Mouse (Mus musculus): ENCODE measurements at regions not wholly inside any gene's neighbourhood (a gene's known extent, or its start where the extent isn't known, plus 50 kb on each side); places are given as distances from the start of the nearest gene placed in this dataset.
A peak's percentile ranks its signal among the peaks of the same experiment; 100 is the strongest.

GRCm38 (mm10) chr16:68017672-68018071, 397.0 kb upstream of the Cadm2 start:
- DNase-seq, result no peak

GRCm38 (mm10) chr16:67989671-67990070, 369.0 kb upstream of the Cadm2 start:
- no peak for DNase-seq

GRCm38 (mm10) chr16:67976565-67976964, 355.9 kb upstream of the Cadm2 start:
- DNase-seq, result no peak

- no peak for DNase-seq
Measured at GRCm38 (mm10) chr16:67968311-67969145, 347.8 kb upstream of the Cadm2 start.

- DNase-seq, result no peak
Measured at GRCm38 (mm10) chr16:67949112-67949511, 328.4 kb upstream of the Cadm2 start.

GRCm38 (mm10) chr16:67944406-67944805, 323.7 kb upstream of the Cadm2 start:
- DNase-seq, result no peak

- DNase-seq, result no peak
Measured at GRCm38 (mm10) chr16:67919175-67919574, 298.5 kb upstream of the Cadm2 start.

GRCm38 (mm10) chr16:67871304-67872022, 250.8 kb upstream of the Cadm2 start:
- no peak for DNase-seq

GRCm38 (mm10) chr16:67850201-67850600, 229.5 kb upstream of the Cadm2 start:
- no peak for DNase-seq

- DNase-seq, result peak; percentile 3
Measured at GRCm38 (mm10) chr16:67844481-67844880, 223.8 kb upstream of the Cadm2 start.

- DNase-seq, result no peak
Measured at GRCm38 (mm10) chr16:67797236-67797635, 176.5 kb upstream of the Cadm2 start.

GRCm38 (mm10) chr16:67776091-67776490, 155.4 kb upstream of the Cadm2 start:
- DNase-seq, result peak; percentile 2

GRCm38 (mm10) chr16:67769114-67769513, 148.4 kb upstream of the Cadm2 start:
- DNase-seq, result no peak

GRCm38 (mm10) chr16:67735398-67735797, 114.7 kb upstream of the Cadm2 start:
- no peak for DNase-seq

- no peak for DNase-seq
Measured at GRCm38 (mm10) chr16:67698619-67699018, 77.9 kb upstream of the Cadm2 start.
